Mouse (Mus musculus) heart, adult 11 months (tissue): ENCODE measurements at regions not wholly inside any gene's neighbourhood (a gene's known extent, or its start where the extent isn't known, plus 50 kb on each side); places are given as distances from the start of the nearest gene placed in this dataset.

Experiments used
- DNase-seq: peaks from one replicate; pipeline ENCODE4 v3.0.0; 2022

DNA sequence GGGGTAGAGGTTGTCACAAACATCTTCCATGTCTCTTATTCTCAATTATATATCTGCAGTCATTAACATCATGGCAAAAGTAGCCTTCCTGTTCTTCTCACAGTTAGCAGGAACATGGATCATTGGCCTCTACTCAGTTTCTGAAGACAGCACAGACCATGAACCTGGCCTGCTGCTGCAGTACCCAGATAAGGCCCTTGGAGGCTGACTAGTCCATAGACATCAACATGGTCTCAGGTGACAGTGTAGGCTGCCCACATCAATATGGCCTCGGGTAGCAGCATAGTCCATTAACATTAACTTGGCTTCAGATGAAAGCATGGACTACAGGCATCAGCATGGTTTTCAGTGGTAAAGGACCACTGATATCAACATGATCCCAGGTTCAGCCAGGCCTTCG, 95.9 kb upstream of the Tmtc4 start:
- DNase-seq = no peak

DNA sequence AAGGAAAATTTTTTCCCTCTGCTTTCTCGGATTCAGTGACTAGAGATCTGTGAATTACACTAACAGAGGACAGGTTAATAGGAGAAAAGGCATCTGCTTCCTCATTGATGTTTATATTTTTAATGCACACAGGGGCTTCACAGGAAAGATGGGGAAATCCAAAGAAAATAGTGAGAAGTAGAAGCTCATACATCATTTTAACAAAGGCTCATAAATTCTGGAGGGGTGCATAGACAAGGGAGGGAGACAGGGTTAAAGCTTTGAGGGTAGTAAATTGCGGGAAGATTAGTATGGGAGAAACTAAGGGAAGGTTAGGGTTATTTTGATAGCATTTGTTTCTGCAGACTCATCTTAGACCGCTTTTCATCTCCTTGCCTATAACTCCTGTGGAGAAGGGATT, 95.0 kb upstream of the Tmtc4 start:
- DNase-seq = no peak

DNA sequence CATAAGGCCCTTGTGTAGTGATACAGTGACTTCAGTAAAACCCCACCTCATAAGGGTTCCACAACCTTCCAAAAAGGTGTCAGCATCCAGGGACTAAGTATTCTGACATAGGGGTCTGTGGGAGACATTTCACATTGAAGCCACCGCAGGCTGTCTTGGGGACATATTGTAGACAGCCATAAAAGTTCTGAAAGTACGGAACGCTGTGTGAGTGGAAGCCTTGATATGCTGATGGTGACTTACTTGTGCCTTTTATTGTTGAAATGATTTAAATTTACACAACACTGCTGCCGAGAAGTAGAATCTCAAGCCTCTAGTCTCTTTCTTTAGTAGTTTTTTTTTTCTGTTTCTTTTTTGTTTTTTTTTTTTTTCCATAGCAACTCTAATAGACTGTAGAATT, 82.5 kb upstream of the Tmtc4 start:
- no peak for DNase-seq

DNA sequence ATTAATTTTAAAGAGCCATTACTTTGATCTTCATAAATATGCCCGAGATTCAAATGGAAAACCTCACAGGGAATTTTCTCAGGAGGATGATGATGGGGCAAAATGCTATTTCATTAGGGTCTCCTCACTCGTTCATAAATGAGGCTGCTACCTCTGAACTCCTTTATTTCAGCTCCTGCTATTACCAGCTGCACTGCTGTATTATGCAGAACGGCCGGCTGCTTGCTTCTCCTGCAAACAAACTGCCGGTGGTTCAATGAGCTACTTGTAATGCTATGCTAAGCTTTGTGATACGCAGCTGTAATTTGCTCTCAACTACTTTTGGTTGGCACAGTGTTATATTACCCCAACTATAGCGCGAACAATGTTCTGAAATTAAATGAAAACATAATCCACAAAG, 81.7 kb upstream of the Tmtc4 start:
- no peak for DNase-seq

DNA sequence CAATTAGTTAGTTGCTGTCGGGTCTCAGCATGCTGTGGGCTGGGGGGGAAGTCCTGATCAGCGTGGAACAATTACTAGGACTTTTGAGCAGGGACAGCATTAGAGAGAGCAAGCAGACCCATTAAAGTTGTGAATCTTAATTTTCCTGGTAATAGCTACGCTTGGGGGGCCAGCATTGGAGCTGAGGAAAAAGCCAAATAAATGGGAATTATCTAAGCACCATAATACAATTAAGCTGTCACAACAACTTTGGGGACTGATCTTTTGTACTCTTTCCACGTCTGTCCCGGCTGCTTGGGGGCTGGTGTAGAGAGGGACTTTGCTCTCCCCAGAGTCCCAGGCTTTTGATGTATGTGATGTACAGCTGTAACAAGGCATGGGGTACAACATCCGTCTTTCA, 81.3 kb upstream of the Tmtc4 start:
- no peak for DNase-seq

DNA sequence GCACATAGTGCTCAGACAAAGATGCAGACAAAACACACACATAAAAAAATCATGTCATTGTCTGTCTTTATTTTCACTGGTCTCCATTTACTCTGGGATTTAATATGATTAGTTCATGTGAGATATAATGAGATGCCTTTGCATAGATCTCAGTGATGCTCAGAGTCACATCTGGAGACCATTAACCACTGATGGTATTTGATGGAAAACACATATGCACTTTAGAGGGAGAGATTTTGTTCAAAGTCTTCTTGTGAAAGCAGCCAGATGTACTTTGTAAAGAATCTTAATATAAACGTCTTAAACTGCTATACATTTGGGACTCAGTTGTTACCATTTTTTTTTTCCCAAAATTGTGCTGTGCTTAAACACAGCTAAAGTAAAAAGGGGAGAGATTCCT, 79.1 kb upstream of the Tmtc4 start:
- DNase-seq = no peak

DNA sequence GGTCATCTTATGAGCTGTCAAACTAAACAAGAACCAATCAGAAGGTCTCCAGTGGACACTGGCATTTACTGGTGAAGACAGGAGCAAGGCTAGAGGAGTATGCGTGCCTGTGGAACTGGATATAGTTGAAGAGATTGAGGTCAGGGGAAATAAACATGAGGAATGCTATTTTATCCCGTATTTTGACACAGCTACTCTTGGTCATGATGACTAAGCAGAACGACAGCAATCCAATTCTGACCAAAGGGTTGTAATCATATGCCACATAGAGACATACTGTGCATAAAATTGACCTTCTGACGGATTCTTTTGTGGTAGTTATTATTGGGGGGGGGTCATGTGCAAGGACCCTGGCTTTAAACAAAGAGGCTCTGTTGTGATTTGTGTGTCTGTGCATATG, 73.1 kb upstream of the Tmtc4 start:
- no peak for DNase-seq

DNA sequence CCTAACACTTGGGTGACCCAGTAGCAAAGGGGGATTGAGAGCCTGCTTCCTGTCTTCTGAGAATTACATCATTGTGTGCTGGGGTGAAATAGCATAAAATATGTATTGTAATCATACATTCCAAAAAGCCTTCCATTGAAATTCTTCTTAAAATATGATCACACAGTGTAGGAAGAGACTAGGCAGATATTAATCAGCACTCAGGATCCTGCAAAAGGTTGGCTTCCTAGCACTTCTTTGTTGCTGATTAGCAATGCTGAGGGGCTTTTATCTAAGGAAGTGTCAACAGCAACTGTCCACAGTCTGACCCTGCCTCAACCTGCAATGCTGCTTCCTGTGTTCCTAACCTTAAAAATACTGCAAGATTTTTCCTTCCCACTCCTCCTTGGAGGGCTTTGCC, 64.6 kb upstream of the Tmtc4 start:
- DNase-seq = no peak

DNA sequence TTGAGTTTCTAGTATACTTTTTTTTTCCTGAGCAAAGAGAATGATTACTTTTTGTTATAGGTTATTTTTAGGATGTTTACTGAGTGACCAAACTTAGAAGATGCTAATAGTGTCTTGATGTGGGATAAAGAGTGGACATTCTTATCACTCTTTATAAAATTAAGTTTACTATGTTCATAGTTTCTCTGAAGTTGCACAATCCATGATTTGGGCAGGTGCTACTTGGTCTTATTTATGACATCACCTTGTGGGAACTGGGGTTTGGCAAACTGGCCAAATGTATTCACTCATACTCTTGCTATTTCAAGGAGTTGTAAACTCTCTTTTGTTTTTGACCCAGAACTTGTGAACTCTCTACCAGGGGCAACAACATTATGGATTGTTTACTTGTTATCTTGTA, 56.2 kb upstream of the Tmtc4 start:
- no peak for DNase-seq

DNA sequence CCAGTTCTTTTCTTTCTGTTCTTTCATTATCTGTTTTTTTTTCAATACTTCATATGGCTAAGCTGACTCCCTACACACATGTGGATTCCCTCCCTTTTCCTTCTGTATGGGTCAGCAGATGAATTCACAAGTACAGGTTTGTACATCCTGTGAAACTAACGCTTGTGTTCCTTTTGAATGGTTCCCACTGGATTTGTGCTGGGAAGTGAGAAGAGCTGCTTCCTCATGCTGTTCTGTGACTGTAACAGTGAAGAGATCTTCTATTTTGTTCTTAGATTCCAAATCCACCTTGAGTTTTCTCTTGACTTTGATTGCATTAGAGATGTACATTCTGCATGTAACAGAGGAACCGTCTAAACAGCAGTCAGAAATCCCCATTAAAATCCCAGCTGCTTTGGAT, 53.6 kb upstream of the Tmtc4 start:
- no peak for DNase-seq
